12 mouse cellular contexts compared by ENCODE assay signal in the genomic region with DNA sequence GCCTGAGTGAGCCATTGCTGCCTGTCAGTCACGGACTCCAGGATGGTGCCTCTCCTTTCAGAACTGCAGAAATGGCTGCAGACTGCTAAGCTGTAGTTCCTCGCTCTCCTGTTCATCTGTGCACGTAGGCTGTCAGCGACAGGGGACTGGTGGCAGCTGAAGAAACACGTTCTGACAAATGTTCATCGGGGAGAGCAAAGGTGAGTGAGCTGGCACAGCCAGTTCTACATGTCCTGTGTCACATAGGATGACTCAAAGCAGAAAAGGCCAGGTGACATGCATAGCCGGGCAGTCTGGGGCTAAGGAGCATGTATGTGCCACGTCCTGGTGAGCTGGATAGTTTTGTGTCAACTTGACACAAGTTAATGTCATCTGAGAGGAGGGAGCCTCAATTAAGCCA. TPM values are rescaled to one million over a fixed set of nuclear protein-coding genes. Genes with fewer than 3 reads are reported as not detected.
"Had no signal": no experiment of that assay in that cellular context is flagged by ENCODE, and none has a peak within 500 bp of the region (broad histone marks: within the 10 kb centered on the region; RNA-seq: fewer than 3 reads in every experiment).

No protein-coding gene starts in this region.

- DNase-seq: lung, adult 18-20 months; lung, embryonic 14.5 days; lung, postnatal 10 days; right cerebral cortex, postnatal 14 days; thymus, adult 18-20 months; thymus, postnatal 14 days; thymus, postnatal 36 days had no signal

RNA-seq across cellular contexts. Expression of gene Matn1, which starts 50.4 kb away (rescaled TPM):
- total RNA-seq: liver, adult 2 months; megakaryocyte progenitor cell, adult 5-6 weeks; midbrain, postnatal 0 days; monocyte, adult 5-6 weeks; neutrophil, adult 5-6 weeks had no signal
